Comparison of ENCODE assay signal across 9 mouse cellular contexts in genomic region chr14:6756384-6757230, GRCm38 (mm10). TPM values are rescaled to one million over a fixed set of nuclear protein-coding genes. Genes with fewer than 3 reads are reported as not detected.
DNase-seq lines count a peak whose midpoint lies in the region; ATAC-seq and TF ChIP-seq lines count a peak whose summit lies in the region.
"Not testable (repeated sequence)": the region's sequence is repeated elsewhere in the genome, so short reads cannot be mapped to it uniquely, and the experiment has no call there.
"Had no signal": no experiment of that assay in that cellular context is flagged by ENCODE, and none has a peak within 500 bp of the region (broad histone marks: within the 10 kb centered on the region; RNA-seq: fewer than 3 reads in every experiment).

No protein-coding gene starts in this region.

- not testable (repeated sequence) for H3K4me1 ChIP-seq in hindbrain, embryonic 13.5 days (replicated peaks)

- H3K27ac ChIP-seq in hindbrain, embryonic 13.5 days: peak overlapping the region; percentile 44; the same call in 1 of the 2 replicates
- not testable (repeated sequence) for H3K27ac ChIP-seq in left cerebral cortex, adult 2 months

- peak overlapping the region; percentile 68 for H3K9ac ChIP-seq in hindbrain, embryonic 13.5 days

- H3K27me3 ChIP-seq in hindbrain, embryonic 13.5 days: not testable (repeated sequence)

- H3K4me2 ChIP-seq in hindbrain, embryonic 13.5 days: peak overlapping the region; percentile 53

- 0% methylated on average over 26 of the region's 67 CpGs for WGBS in hindbrain, embryonic 13.5 days

- DNase-seq in MN1 (ENCODE audit: low spot score): peak; percentile 6
- peak; percentile 14 for DNase-seq in embryo, embryonic 9.5 days (ENCODE audit: extremely low spot score)
- DNase-seq in gastrocnemius, postnatal 14 days: peak; percentile 9
- DNase-seq in left cerebral cortex, adult 2 months (ENCODE audit: extremely low spot score in 1 of 2, low spot score in 2 of 2): peak; percentile 7 to 11
- DNase-seq in lung, postnatal 10 days: peak; percentile 8
- peak; percentile 3 for DNase-seq in ovary, postnatal 36 days (ENCODE audit: low spot score)
- peak; percentile 7 for DNase-seq in thymus, postnatal 25 days

- H3K36me3 ChIP-seq in hindbrain, embryonic 13.5 days: not testable (repeated sequence)

- intact Hi-C loops in gastrocnemius, postnatal 14 days (cut with DNase I; ENCODE audit: low total_unique reads); left cerebral cortex, adult 2 months (cut with DNase I): not testable (repeated sequence)

- ATAC-seq in hindbrain, embryonic 13.5 days (ENCODE audit: low FRiP score): not testable (repeated sequence)

- peak overlapping the region; percentile 48 for H3K4me3 ChIP-seq in hindbrain, embryonic 13.5 days
- peak overlapping the region; percentile 31 for H3K4me3 ChIP-seq in left cerebral cortex, adult 2 months

- H3K9me3 ChIP-seq in hindbrain, embryonic 13.5 days: not testable (repeated sequence)

- not testable (repeated sequence) for TF ChIP-seq CTCF in left cerebral cortex, adult 2 months (IDR thresholded peaks at IDR 0.05)

RNA-seq across cellular contexts. Expression of gene Gm3636, which starts 14.5 kb away (rescaled TPM):
- 1 to 10 TPM; 2.2 to 2.8 TPM for total RNA-seq in gastrocnemius, postnatal 14 days (2021)
- polyA plus RNA-seq in hindbrain, embryonic 13.5 days (2015; fragmentation: Nextera tagmentation; extraction: Ambion mirVana): 14.5 and 16.5 TPM in 2 replicates
- 1 to 10 TPM; 1.9 to 2.0 TPM for total RNA-seq in left cerebral cortex, adult 2 months (2021)

RNA-seq across cellular contexts. Expression of gene Gm8362, which starts 17.6 kb away (rescaled TPM):
- total RNA-seq in gastrocnemius, postnatal 14 days (2021): under 1 TPM in 1 of 2 experiments, not detected in 1; 0.23 TPM
- not detected in 2 replicates for polyA plus RNA-seq in hindbrain, embryonic 13.5 days (2015; fragmentation: Nextera tagmentation; extraction: Ambion mirVana)
- total RNA-seq in left cerebral cortex, adult 2 months (2021): not detected
- total RNA-seq: megakaryocyte progenitor cell, adult 5-6 weeks had no signal

RNA-seq across cellular contexts. Expression of gene Gm8050, which starts 36.6 kb away (rescaled TPM):
- total RNA-seq in gastrocnemius, postnatal 14 days (2021): not detected
- 0.26 TPM in 1 of 2 replicates, not detected in the other for polyA plus RNA-seq in hindbrain, embryonic 13.5 days (2015; fragmentation: Nextera tagmentation; extraction: Ambion mirVana)
- total RNA-seq in left cerebral cortex, adult 2 months (2021): not detected
- total RNA-seq: megakaryocyte progenitor cell, adult 5-6 weeks had no signal
